Mouse (Mus musculus) limb, embryonic 14.5 days (tissue): ENCODE results near the gene Defb45. TPM values are rescaled to one million over a fixed set of nuclear protein-coding genes. Genes with fewer than 3 reads are reported as not detected.

ENCODE experiments used
- ATAC-seq: fragments of 200-750 bp; cut with Nextera tagmentation; 2 replicates; pipeline ENCODE4 v1.8.0; 2017; ENCODE audit warnings: low read depth, moderate number of reproducible peaks, moderate TSS enrichment; ENCODE audit not compliant: low FRiP score
- DNase-seq: peaks from one replicate; pipeline ENCODE4 v3.0.0-alpha.2; 2015; ENCODE audit warnings: low spot score
- H3K27ac ChIP-seq: fragments of 300-500 bp; sonication (generic); replicated peaks from 2 replicates; pipeline ENCODE4 v1.5.1; 2014; ENCODE audit warnings: low read depth, mild to moderate bottlenecking, low read length, moderate library complexity, mixed read lengths
- H3K27me3 ChIP-seq: fragments of 300-500 bp; sonication (generic); 2 replicates; pipeline ENCODE4 v1.6.1; 2014; ENCODE audit warnings: low read length, mixed read lengths; ENCODE audit not compliant: control insufficient read depth, insufficient read depth
- H3K36me3 ChIP-seq: fragments of 300-500 bp; sonication (generic); 2 replicates; pipeline ENCODE4 v1.6.1; 2014; ENCODE audit warnings: mild to moderate bottlenecking, low read length, moderate library complexity, mixed read lengths; ENCODE audit not compliant: control insufficient read depth, insufficient read depth
- H3K4me1 ChIP-seq: fragments of 300-500 bp; sonication (generic); 2 replicates; pipeline ENCODE4 v1.6.1; 2014; ENCODE audit warnings: antibody characterized with exemption, low read length, mixed read lengths; ENCODE audit not compliant: control insufficient read depth, insufficient read depth
- H3K4me2 ChIP-seq: fragments of 300-500 bp; sonication (generic); replicated peaks from 2 replicates; pipeline ENCODE4 v1.6.1; 2014; ENCODE audit warnings: low read depth, mild to moderate bottlenecking, low read length, moderate library complexity; ENCODE audit not compliant: severe bottlenecking
- H3K4me3 ChIP-seq: fragments of 300-500 bp; sonication (generic); replicated peaks from 2 replicates; pipeline ENCODE4 v1.5.1; 2014; ENCODE audit warnings: low read length
- H3K9ac ChIP-seq: fragments of 300-500 bp; sonication (generic); 2 replicates; pipeline ENCODE4 v1.6.1; 2014; ENCODE audit warnings: mild to moderate bottlenecking, low read depth, low read length, moderate library complexity; ENCODE audit not compliant: severe bottlenecking
- H3K9me3 ChIP-seq: fragments of 300-500 bp; sonication (generic); 2 replicates; pipeline ENCODE4 v1.6.1; 2016; ENCODE audit warnings: low read length; ENCODE audit not compliant: control insufficient read depth
- POLR2A ChIP-seq: fragments of 200-500 bp; IDR thresholded peaks from 2 replicates; pipeline ENCODE4 v1.8.0; 2012; ENCODE audit warnings: inconsistent platforms, mild to moderate bottlenecking, moderate library complexity, borderline replicate concordance; ENCODE audit not compliant: insufficient read depth, insufficient read length; ENCODE audit errors: extremely low read depth
- WGBS: fragments of 180-500 bp; shearing (Covaris S2); extraction: QIAGEN DNeasy Blood & Tissue Kit; methylation state at CpG from one replicate; pipeline ENCODE4 v1.1.7; 2014; 5-methylcytosine and 5-hydroxymethylcytosine counted together
- polyA plus RNA-seq, 2 experiments: library from polyadenylated mRNA; depleted of rRNA in 1 of 2; stranded (reverse) in 1 of 2; unstranded in 1 of 2; fragments of >200 nt; fragmentation: Nextera tagmentation in 1 of 2; extraction: Ambion mirVana in 1 of 2; gene quantifications; 2 replicates each; pipeline versions ENCODE4 v1.2.1 to v1.2.3; 2012 to 2014

Defb45 gene
- polyA plus RNA-seq, 2 experiments, result not detected

DNA sequence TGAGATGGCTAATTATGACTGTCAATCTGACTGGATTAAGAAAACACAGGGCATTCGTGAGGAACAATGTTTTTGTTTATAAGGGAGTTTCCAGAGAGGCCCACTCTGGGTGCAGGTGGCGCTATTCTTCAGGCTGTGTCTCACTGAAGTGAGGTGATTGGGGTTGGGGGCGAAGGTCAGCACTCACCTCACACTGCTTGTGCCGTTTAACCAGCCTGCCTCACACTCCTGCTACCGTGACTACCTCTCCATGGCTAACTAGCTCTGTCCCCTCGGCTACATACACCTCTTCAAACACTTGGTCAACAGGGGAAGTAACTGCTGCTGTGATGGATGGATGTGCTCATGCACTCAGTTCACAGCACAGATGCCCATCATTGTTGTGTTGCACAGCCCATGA, 10.2 kb downstream of the Defb45 start:
- no peak for TF ChIP-seq POLR2A
- no peak overlapping the region for H3K4me2 ChIP-seq
- no peak overlapping the region for H3K9ac ChIP-seq
- H3K27ac ChIP-seq, result no peak overlapping the region
- no peak overlapping the region for H3K4me3 ChIP-seq
- no peak for DNase-seq
- no peaks in the 10 kb centered on the region for H3K36me3 ChIP-seq
- no peak for ATAC-seq
- H3K4me1 ChIP-seq, result no peaks in the 10 kb centered on the region
- H3K9me3 ChIP-seq, result no peaks in the 10 kb centered on the region
- H3K27me3 ChIP-seq, result no peaks in the 10 kb centered on the region
- WGBS, result 44% methylated on average over 6 of the region's 6 CpGs

DNA sequence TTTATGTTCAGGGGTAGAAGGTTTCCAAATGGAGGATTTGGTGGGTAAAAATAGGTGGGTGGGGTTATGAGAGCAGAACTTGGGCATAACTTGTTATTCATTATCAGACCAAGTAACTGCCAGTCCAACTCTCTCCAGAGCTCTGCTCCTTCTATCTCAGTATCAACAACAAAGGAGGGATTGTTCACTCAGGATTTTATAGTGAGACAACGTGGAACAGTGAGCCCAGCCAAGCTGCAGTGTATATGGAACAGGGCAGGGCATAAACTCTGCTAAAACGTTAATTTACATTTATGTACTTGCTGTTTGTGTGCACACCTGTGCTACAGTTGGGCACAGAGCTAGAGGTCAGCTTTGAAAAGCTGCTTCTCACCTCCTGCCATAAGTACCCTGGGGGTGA, 10.7 kb downstream of the Defb45 start:
- no peak for TF ChIP-seq POLR2A
- Histone ChIP-seq H3K9ac (no peak overlapping the region), H3K27ac (no peak overlapping the region), H3K27me3 (no peaks in the 10 kb centered on the region), H3K36me3 (no peaks in the 10 kb centered on the region), H3K4me1 (no peaks in the 10 kb centered on the region), H3K4me2 (no peak overlapping the region), H3K9me3 (no peaks in the 10 kb centered on the region), H3K4me3 (no peak overlapping the region)
- ATAC-seq, result no peak
- no peak for DNase-seq
- 26% methylated on average over 2 of the region's 2 CpGs for WGBS

- H3K36me3 ChIP-seq, result no peaks in the 10 kb centered on the region
- no peaks in the 10 kb centered on the region for H3K27me3 ChIP-seq
- H3K9ac ChIP-seq, result no peak overlapping the region
- no peak for DNase-seq
- 71% methylated on average over 4 of the region's 4 CpGs for WGBS
- H3K27ac ChIP-seq, result no peak overlapping the region
- no peak for ATAC-seq
- H3K4me3 ChIP-seq, result no peak overlapping the region
- H3K4me1 ChIP-seq, result no peaks in the 10 kb centered on the region
- no peak for TF ChIP-seq POLR2A
- H3K9me3 ChIP-seq, result no peaks in the 10 kb centered on the region
- H3K4me2 ChIP-seq, result no peak overlapping the region
Measured at GRCm38 (mm10) chr2:152586926-152587560, 12.2 kb downstream of the Defb45 start.

GRCm38 (mm10) chr2:152580612-152581011, 18.6 kb downstream of the Defb45 start:
- no peak for ATAC-seq
- 85% methylated on average over 11 of the region's 11 CpGs for WGBS
- H3K9me3 ChIP-seq, result no peaks in the 10 kb centered on the region

DNA sequence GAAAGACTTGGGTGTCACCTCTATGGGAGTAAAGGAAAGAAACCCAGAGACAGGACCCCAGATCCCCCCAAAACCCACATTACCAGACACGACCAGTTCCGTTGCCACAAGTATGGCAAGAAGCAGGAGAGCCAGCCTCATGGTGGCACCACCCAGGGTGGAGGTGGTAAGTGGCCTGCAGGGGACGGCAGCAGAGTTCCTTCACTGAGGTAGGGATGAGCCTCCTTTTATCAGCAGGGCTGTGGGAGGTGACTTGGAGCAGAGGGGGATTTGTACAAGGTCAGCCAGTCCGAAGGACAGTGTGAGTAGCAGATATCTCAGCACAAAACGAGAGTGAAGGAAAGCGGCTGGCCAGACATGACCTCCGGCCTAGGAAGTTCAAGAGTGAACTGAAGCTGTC, 19.1 kb downstream of the Defb45 start, which contains the start of gene Defb19:
Gene Defb19 (minus strand): TSS at position 206 of the 400 bp plus-strand sequence.
- no peak for DNase-seq

More at GRCm38 (mm10) chr2:152580612-152581011, 18.6 kb downstream of the Defb45 start:
- Histone ChIP-seq H3K27ac (no peak overlapping the region), H3K4me3 (no peak overlapping the region), H3K4me1 (no peaks in the 10 kb centered on the region), H3K36me3 (no peaks in the 10 kb centered on the region), H3K27me3 (no peaks in the 10 kb centered on the region), H3K4me2 (no peak overlapping the region), H3K9ac (no peak overlapping the region)
- no peak for TF ChIP-seq POLR2A
- no peak for DNase-seq

More for the DNA sequence above, 19.1 kb downstream of the Defb45 start, which contains the start of gene Defb19:
- Histone ChIP-seq H3K9me3 (no peaks in the 10 kb centered on the region), H3K27me3 (no peaks in the 10 kb centered on the region), H3K4me2 (no peak within 1 kb of the TSS), H3K4me1 (no peaks in the 10 kb centered on the region), H3K36me3 (no peaks in the 10 kb centered on the region), H3K4me3 (no peak within 1 kb of the TSS), H3K27ac (no peak within 1 kb of the TSS), H3K9ac (no peak within 1 kb of the TSS)
- WGBS, result 73% methylated on average over 7 of the region's 7 CpGs
- no peak for ATAC-seq
- TF ChIP-seq POLR2A, result no peak
